Mouse (Mus musculus) ES-Bruce4 (cell line): Measurements from ENCODE around the gene Plcg2. TPM values are rescaled to one million over a fixed set of nuclear protein-coding genes. Genes with fewer than 3 reads are reported as not detected.

Experiments used
- H3K27ac ChIP-seq: 2 replicates; pipeline ENCODE4 v1.5.1; 2012; ENCODE audit warnings: low read length, inconsistent platforms; ENCODE audit not compliant: insufficient read depth
- H3K27me3 ChIP-seq: 2 replicates; pipeline ENCODE4 v1.6.1; 2012; ENCODE audit warnings: mild to moderate bottlenecking, low read length, inconsistent platforms; ENCODE audit not compliant: control insufficient read depth, poor library complexity, insufficient read depth, severe bottlenecking
- H3K36me3 ChIP-seq: 2 replicates; pipeline ENCODE4 v1.6.1; 2012; ENCODE audit warnings: inconsistent platforms, mild to moderate bottlenecking, low read length, moderate library complexity; ENCODE audit not compliant: control insufficient read depth, poor library complexity, insufficient read depth, severe bottlenecking
- H3K4me1 ChIP-seq: one replicate; pipeline ENCODE4 v1.8.1; 2011; ENCODE audit warnings: low read length; ENCODE audit not compliant: control insufficient read depth, insufficient read depth
- H3K4me3 ChIP-seq: 2 replicates; pipeline ENCODE4 v1.5.1; 2011; ENCODE audit warnings: low read depth, mild to moderate bottlenecking, low read length
- H3K9ac ChIP-seq: 2 replicates; pipeline ENCODE4 v1.6.1; 2012; ENCODE audit warnings: low read depth, mild to moderate bottlenecking, inconsistent platforms; ENCODE audit not compliant: poor library complexity, severe bottlenecking
- H3K9me3 ChIP-seq: replicated peaks from 2 replicates; pipeline ENCODE4 v1.6.1; 2012; ENCODE audit warnings: mild to moderate bottlenecking, low read length, inconsistent platforms; ENCODE audit not compliant: control insufficient read depth, poor library complexity, insufficient read depth, severe bottlenecking
- CTCF ChIP-seq: IDR thresholded peaks from one replicate; pipeline ENCODE4 v1.8.1; 2011; ENCODE audit warnings: low read depth, low read length
- EP300 ChIP-seq: IDR thresholded peaks from 2 replicates; pipeline ENCODE4 v1.6.1; 2011; ENCODE audit warnings: low read depth, low read length; ENCODE audit not compliant: insufficient read depth
- POLR2A ChIP-seq: IDR thresholded peaks from one replicate; pipeline ENCODE4 v1.8.1; 2011; ENCODE audit warnings: low read length; ENCODE audit not compliant: insufficient read depth
- polyA plus RNA-seq: library from polyadenylated mRNA; stranded (reverse); fragments of >200 nt; gene quantifications from 2 replicates; pipeline ENCODE4 v1.2.4, GENCODE M21; 2011; ENCODE audit warnings: low read depth; ENCODE audit not compliant: missing spikeins, insufficient read depth, insufficient read length

The Plcg2 gene
- polyA plus RNA-seq, 1 experiment, result 32.4 TPM

GRCm38 (mm10) chr8:117494874-117495273 is 3.2 kb upstream of the Plcg2 start:
- no peaks in the 10 kb centered on the region for H3K9me3 ChIP-seq
- no peak overlapping the region for H3K9ac ChIP-seq
- no peak for TF ChIP-seq CTCF
- TF ChIP-seq EP300, result no peak
- no peak for TF ChIP-seq POLR2A
- H3K27me3 ChIP-seq, result peaks cover 3% of the 10 kb centered on the region; the same call in 1 of the 2 replicates
- no peak overlapping the region for H3K4me3 ChIP-seq
- H3K36me3 ChIP-seq, result no peaks in the 10 kb centered on the region
- peaks cover 3% of the 10 kb centered on the region for H3K4me1 ChIP-seq
- no peak overlapping the region for H3K27ac ChIP-seq

GRCm38 (mm10) chr8:117498915-117499540 is 937 bp downstream of the Plcg2 start:
- no peaks in the 10 kb centered on the region for H3K9me3 ChIP-seq
- peaks cover 3% of the 10 kb centered on the region; the same call in 1 of the 2 replicates for H3K27me3 ChIP-seq
- no peak overlapping the region for H3K27ac ChIP-seq
- H3K4me1 ChIP-seq, result peaks cover under 1% of the 10 kb centered on the region
- TF ChIP-seq POLR2A (no peak), EP300 (no peak), CTCF (no peak)
- H3K4me3 ChIP-seq, result peak overlapping the region; percentile 94
- H3K9ac ChIP-seq, result peak overlapping the region; percentile 97
- no peaks in the 10 kb centered on the region for H3K36me3 ChIP-seq

- no peak for TF ChIP-seq POLR2A
- TF ChIP-seq EP300, result no peak
- TF ChIP-seq CTCF, result no peak
- peaks cover 6% of the 10 kb centered on the region for H3K4me1 ChIP-seq
- H3K9me3 ChIP-seq, result no peaks in the 10 kb centered on the region
- no peak overlapping the region for H3K27ac ChIP-seq
- no peak overlapping the region for H3K9ac ChIP-seq
- H3K4me3 ChIP-seq, result no peak overlapping the region
- no peaks in the 10 kb centered on the region for H3K36me3 ChIP-seq
- H3K27me3 ChIP-seq, result peaks cover 3% of the 10 kb centered on the region; the same call in 1 of the 2 replicates
Observed at GRCm38 (mm10) chr8:117500232-117500823, 2.2 kb downstream of the Plcg2 start.

- TF ChIP-seq EP300, result no peak
- TF ChIP-seq CTCF, result no peak
- TF ChIP-seq POLR2A, result no peak
- H3K4me1 ChIP-seq, result peaks cover 6% of the 10 kb centered on the region
- H3K4me3 ChIP-seq, result no peak overlapping the region
- no peaks in the 10 kb centered on the region for H3K36me3 ChIP-seq
- H3K27me3 ChIP-seq, result peaks cover 3% of the 10 kb centered on the region; the same call in 1 of the 2 replicates
- 0 out of 2 replicates have a peak overlapping the region, but pooled peaks have one; percentile 7 for H3K27ac ChIP-seq
- H3K9ac ChIP-seq, result no peak overlapping the region
- no peaks in the 10 kb centered on the region for H3K9me3 ChIP-seq
Observed at GRCm38 (mm10) chr8:117501323-117501722, 3.2 kb downstream of the Plcg2 start.

GRCm38 (mm10) chr8:117503405-117504069 is 5.4 kb downstream of the Plcg2 start:
- no peak for TF ChIP-seq POLR2A
- TF ChIP-seq CTCF, result peak; percentile 75
- TF ChIP-seq EP300, result 0 out of 2 replicates have a peak, but pooled peaks have one; percentile 15
- H3K36me3 ChIP-seq, result no peaks in the 10 kb centered on the region
- H3K27ac ChIP-seq, result no peak overlapping the region
- H3K4me3 ChIP-seq, result no peak overlapping the region
- H3K9ac ChIP-seq, result peak overlapping the region; percentile 14; the same call in 1 of the 2 replicates
- no peaks in the 10 kb centered on the region for H3K27me3 ChIP-seq
- H3K4me1 ChIP-seq, result peaks cover 6% of the 10 kb centered on the region
- H3K9me3 ChIP-seq, result no peaks in the 10 kb centered on the region
